Mouse (Mus musculus) erythroblast, embryonic 14.5 days (primary cell): ENCODE data around the gene Gm11213. TPM values are rescaled to one million over a fixed set of nuclear protein-coding genes. Genes with fewer than 3 reads are reported as not detected.

Experiments
- H3K27me3 ChIP-seq: 2 replicates; pipeline ENCODE4 v1.6.1; 2012; ENCODE audit warnings: inconsistent platforms; ENCODE audit not compliant: control insufficient read depth
- H3K36me3 ChIP-seq: 2 replicates; pipeline ENCODE4 v1.6.1; 2012; ENCODE audit warnings: mild to moderate bottlenecking, inconsistent platforms; ENCODE audit not compliant: control insufficient read depth
- H3K4me1 ChIP-seq: 2 replicates; pipeline ENCODE4 v1.6.1; 2012; ENCODE audit warnings: inconsistent platforms; ENCODE audit not compliant: control insufficient read depth
- H3K4me3 ChIP-seq: replicated peaks from 2 replicates; pipeline ENCODE3; 2012; ENCODE audit warnings: moderate library complexity, mild to moderate bottlenecking, inconsistent platforms
- H3K9me3 ChIP-seq: 2 replicates; pipeline ENCODE4 v1.6.1; 2012; ENCODE audit warnings: low read length, inconsistent platforms, mixed read lengths; ENCODE audit not compliant: control insufficient read depth
- GATA1 ChIP-seq: IDR thresholded peaks from 2 replicates; pipeline ENCODE4 v1.6.1; 2012; ENCODE audit warnings: low read length, inconsistent platforms, mixed read lengths
- TAL1 ChIP-seq: IDR thresholded peaks from 3 replicates; pipeline ENCODE4 v1.6.1; 2012; ENCODE audit warnings: low read length, inconsistent platforms, mixed read lengths
- polyA plus RNA-seq: library from polyadenylated mRNA; stranded (reverse); fragments of >175 nt; gene quantifications from 2 replicates; pipeline ENCODE4 v1.2.3, GENCODE M21; 2012

Gene Gm11213
- polyA plus RNA-seq, 1 experiment, result not detected

- Histone ChIP-seq H3K36me3 (peaks cover 48% of the 10 kb centered on the region), H3K4me1 (peaks cover 43% of the 10 kb centered on the region), H3K27me3 (no peaks in the 10 kb centered on the region), H3K9me3 (no peaks in the 10 kb centered on the region), H3K4me3 (no peak overlapping the region)
- no peak for TF ChIP-seq GATA1
- no peak for TF ChIP-seq TAL1
Observed at GRCm38 (mm10) chr4:63555111-63555510, 50.0 kb downstream of the Gm11213 start.

GRCm38 (mm10) chr4:63554616-63555015, 50.4 kb downstream of the Gm11213 start:
- Histone ChIP-seq H3K4me1 (peaks cover 38% of the 10 kb centered on the region), H3K36me3 (peaks cover 52% of the 10 kb centered on the region), H3K4me3 (no peak overlapping the region), H3K9me3 (no peaks in the 10 kb centered on the region), H3K27me3 (no peaks in the 10 kb centered on the region)
- no peak for TF ChIP-seq TAL1
- no peak for TF ChIP-seq GATA1

- peaks cover 58% of the 10 kb centered on the region for H3K36me3 ChIP-seq
- H3K27me3 ChIP-seq, result no peaks in the 10 kb centered on the region
- no peak overlapping the region for H3K4me3 ChIP-seq
- TF ChIP-seq TAL1, result no peak
- no peak for TF ChIP-seq GATA1
- peaks cover 32% of the 10 kb centered on the region for H3K4me1 ChIP-seq
- H3K9me3 ChIP-seq, result no peaks in the 10 kb centered on the region
Observed at GRCm38 (mm10) chr4:63553789-63554576, 51.1 kb downstream of the Gm11213 start.

GRCm38 (mm10) chr4:63552865-63553264, 52.2 kb downstream of the Gm11213 start:
- no peaks in the 10 kb centered on the region for H3K27me3 ChIP-seq
- no peaks in the 10 kb centered on the region for H3K9me3 ChIP-seq
- no peak overlapping the region for H3K4me3 ChIP-seq
- H3K36me3 ChIP-seq, result peaks cover 70% of the 10 kb centered on the region
- TF ChIP-seq GATA1, result no peak
- no peak for TF ChIP-seq TAL1
- H3K4me1 ChIP-seq, result peaks cover 22% of the 10 kb centered on the region

GRCm38 (mm10) chr4:63550908-63551307, 54.2 kb downstream of the Gm11213 start:
- peaks cover 80% of the 10 kb centered on the region for H3K36me3 ChIP-seq
- H3K27me3 ChIP-seq, result no peaks in the 10 kb centered on the region
- H3K9me3 ChIP-seq, result no peaks in the 10 kb centered on the region
- H3K4me3 ChIP-seq, result no peak overlapping the region
- TF ChIP-seq TAL1, result no peak
- TF ChIP-seq GATA1, result no peak
- peaks cover 21% of the 10 kb centered on the region for H3K4me1 ChIP-seq

GRCm38 (mm10) chr4:63548491-63548890, 56.6 kb downstream of the Gm11213 start:
- H3K36me3 ChIP-seq, result peaks cover 61% of the 10 kb centered on the region
- TF ChIP-seq TAL1, result no peak
- no peak for TF ChIP-seq GATA1
- no peaks in the 10 kb centered on the region for H3K9me3 ChIP-seq
- H3K4me3 ChIP-seq, result no peak overlapping the region
- H3K4me1 ChIP-seq, result peaks cover 33% of the 10 kb centered on the region
- H3K27me3 ChIP-seq, result no peaks in the 10 kb centered on the region

- Histone ChIP-seq H3K4me3 (no peak overlapping the region), H3K27me3 (no peaks in the 10 kb centered on the region), H3K36me3 (peaks cover 57% of the 10 kb centered on the region), H3K4me1 (peaks cover 37% of the 10 kb centered on the region), H3K9me3 (no peaks in the 10 kb centered on the region)
- TF ChIP-seq TAL1 (no peak), GATA1 (no peak)
Observed at GRCm38 (mm10) chr4:63547799-63548198, 57.3 kb downstream of the Gm11213 start.

Other genes with a start within 250 kb of the Gm11213 start
- gene Orm3, start 249.1 kb downstream of the Gm11213 start, polyA plus RNA-seq, result not detected in 2 replicates
- not detected in 2 replicates for gene Orm2, start 242.8 kb downstream of the Gm11213 start, polyA plus RNA-seq
- gene Akna, start 201.9 kb downstream of the Gm11213 start, polyA plus RNA-seq, result 1.3 and 1.6 TPM in 2 replicates
- 0.02 and 0.04 TPM in 2 replicates for gene Whrn, start 109.3 kb downstream of the Gm11213 start, polyA plus RNA-seq
- 12.2 and 16.2 TPM in 2 replicates for gene Atp6v1g1, start 60.5 kb downstream of the Gm11213 start, polyA plus RNA-seq
- 0.04 and 0.12 TPM in 2 replicates for gene Tmem268, start 46.5 kb downstream of the Gm11213 start, polyA plus RNA-seq
- gene Tex48, start 17.2 kb upstream of the Gm11213 start, polyA plus RNA-seq, result not detected in 2 replicates
- gene Gm11214, start 58.1 kb upstream of the Gm11213 start, polyA plus RNA-seq, result not detected in 2 replicates
- gene Tnfsf15, start 139.9 kb upstream of the Gm11213 start, polyA plus RNA-seq, result 0.02 TPM in 1 of 2 replicates, not detected in the other